Mouse (Mus musculus) small intestine, adult 2 months (tissue): ENCODE data around the gene C130026I21Rik.
"Not testable (repeated sequence)": the region's sequence is repeated elsewhere in the genome, so short reads cannot be mapped to it uniquely, and the experiment has no call there.

Experiments used
- CTCF ChIP-seq: fragments of 200-500 bp; IDR thresholded peaks from 2 replicates; pipeline ENCODE4 v1.5.1; 2012; ENCODE audit warnings: low read depth, mild to moderate bottlenecking, control low read depth, inconsistent platforms, low read length, moderate library complexity, mixed read lengths; ENCODE audit not compliant: insufficient replicate concordance, insufficient read length; ENCODE audit errors: extremely low read depth
- POLR2A ChIP-seq: fragments of 200-500 bp; IDR thresholded peaks from 2 replicates; pipeline ENCODE4 v1.6.1; 2012; ENCODE audit warnings: low read depth, mild to moderate bottlenecking, control low read depth, inconsistent platforms, low read length, moderate library complexity

- TF ChIP-seq POLR2A, CTCF: not testable (repeated sequence)
Measured at GRCm38 (mm10) chr1:85196732-85197131, 73.6 kb downstream of the C130026I21Rik start.
